Mouse (Mus musculus): ENCODE measurements around the gene Fscn2. TPM values are rescaled to one million over a fixed set of nuclear protein-coding genes. Genes with fewer than 3 reads are reported as not detected.

The Fscn2 gene
- total and polyA plus RNA-seq, 2 experiments from 2014 or later, result 0.29 to 2.0 TPM

GRCm38 (mm10) chr11:120338786-120339185 is 22.5 kb upstream of the Fscn2 start:
- Histone ChIP-seq H3K27me3 (ENCODE audit: insufficient read depth, low read length) (no peaks in the 10 kb centered on the region), H3K9ac (no peak overlapping the region), H3K4me2 (ENCODE audit: low read depth) (no peak overlapping the region), H3K27ac (ENCODE audit: low read depth, low read length) (no peak overlapping the region), H3K9me3 (ENCODE audit: low read length) (no peaks in the 10 kb centered on the region), H3K4me1 (ENCODE audit: insufficient read depth) (no peaks in the 10 kb centered on the region), H3K36me3 (ENCODE audit: insufficient read depth) (no peaks in the 10 kb centered on the region), H3K4me3 (ENCODE audit: low read depth, low read length) (no peak overlapping the region)
- TF ChIP-seq CTCF (IDR thresholded peaks at IDR 0.05; ENCODE audit: low read depth), result no peak
- ATAC-seq (no peak), DNase-seq (no peak)
- 74% methylated on average over 3 of the region's 3 CpGs for WGBS

DNA sequence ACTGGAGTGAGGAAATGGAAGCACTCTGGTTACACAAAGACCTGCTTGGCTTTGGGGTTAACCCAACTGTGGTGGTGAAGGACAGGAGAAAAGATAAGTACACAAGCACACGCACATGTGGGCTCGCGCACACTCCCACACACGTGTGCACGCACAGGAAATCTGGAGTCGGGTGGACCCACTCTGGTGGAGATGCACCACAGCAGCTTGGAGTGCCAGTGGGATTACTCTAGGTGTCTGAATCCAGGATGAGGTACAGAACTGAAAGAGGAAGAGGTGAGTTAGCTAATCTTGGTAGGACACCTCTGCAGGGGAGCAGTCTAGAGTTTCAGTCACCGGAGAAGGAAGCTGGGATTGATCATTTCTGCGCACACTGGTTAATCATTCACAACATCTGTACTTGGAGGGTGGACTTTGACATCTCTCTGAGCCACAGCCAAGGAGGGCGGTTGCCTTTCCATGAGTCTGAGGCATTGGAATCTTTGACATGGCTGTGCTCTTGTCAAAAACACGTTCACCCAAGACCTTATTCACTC is 21.3 kb upstream of the Fscn2 start:
- Histone ChIP-seq H3K4me2 (ENCODE audit: low read depth) (no peak overlapping the region), H3K27ac (ENCODE audit: low read depth, low read length) (no peak overlapping the region), H3K9ac (no peak overlapping the region), H3K9me3 (ENCODE audit: low read length) (no peaks in the 10 kb centered on the region), H3K4me3 (ENCODE audit: low read depth, low read length) (no peak overlapping the region), H3K4me1 (ENCODE audit: insufficient read depth) (no peaks in the 10 kb centered on the region), H3K27me3 (ENCODE audit: insufficient read depth, low read length) (no peaks in the 10 kb centered on the region), H3K36me3 (ENCODE audit: insufficient read depth) (peaks cover 2% of the 10 kb centered on the region)
- DNase-seq (no peak), ATAC-seq (no peak)
- WGBS, result 92% methylated on average over 10 of the region's 10 CpGs
- no peak for TF ChIP-seq CTCF (IDR thresholded peaks at IDR 0.05; ENCODE audit: low read depth)

- WGBS, result 90% methylated on average over 4 of the region's 4 CpGs
- H3K4me3 ChIP-seq (ENCODE audit: low read depth, low read length), result no peak overlapping the region
- TF ChIP-seq CTCF (IDR thresholded peaks at IDR 0.05; ENCODE audit: low read depth), result no peak
- H3K4me2 ChIP-seq (ENCODE audit: low read depth), result no peak overlapping the region
- no peak for ATAC-seq
- H3K4me1 ChIP-seq (ENCODE audit: insufficient read depth), result no peaks in the 10 kb centered on the region
- H3K27me3 ChIP-seq (ENCODE audit: insufficient read depth, low read length), result no peaks in the 10 kb centered on the region
- no peak for DNase-seq
- H3K9me3 ChIP-seq (ENCODE audit: low read length), result no peaks in the 10 kb centered on the region
- H3K36me3 ChIP-seq (ENCODE audit: insufficient read depth), result peaks cover 10% of the 10 kb centered on the region
- H3K27ac ChIP-seq (ENCODE audit: low read depth, low read length), result no peak overlapping the region
- H3K9ac ChIP-seq, result no peak overlapping the region
These were observed 19.7 kb upstream of the Fscn2 start for GRCm38 (mm10) chr11:120341661-120342060.

- no peak overlapping the region for H3K27ac ChIP-seq (ENCODE audit: low read depth, low read length)
- no peak overlapping the region for H3K9ac ChIP-seq
- no peak overlapping the region for H3K4me2 ChIP-seq (ENCODE audit: low read depth)
- H3K36me3 ChIP-seq (ENCODE audit: insufficient read depth), result peaks cover 15% of the 10 kb centered on the region
- no peaks in the 10 kb centered on the region for H3K9me3 ChIP-seq (ENCODE audit: low read length)
- no peaks in the 10 kb centered on the region for H3K27me3 ChIP-seq (ENCODE audit: insufficient read depth, low read length)
- 94% methylated on average over 5 of the region's 5 CpGs for WGBS
- no peaks in the 10 kb centered on the region for H3K4me1 ChIP-seq (ENCODE audit: insufficient read depth)
- no peak for TF ChIP-seq CTCF (IDR thresholded peaks at IDR 0.05; ENCODE audit: low read depth)
- no peak for ATAC-seq
- DNase-seq, result no peak
- no peak overlapping the region for H3K4me3 ChIP-seq (ENCODE audit: low read depth, low read length)
These were observed 18.6 kb upstream of the Fscn2 start for GRCm38 (mm10) chr11:120342656-120343160.

DNA sequence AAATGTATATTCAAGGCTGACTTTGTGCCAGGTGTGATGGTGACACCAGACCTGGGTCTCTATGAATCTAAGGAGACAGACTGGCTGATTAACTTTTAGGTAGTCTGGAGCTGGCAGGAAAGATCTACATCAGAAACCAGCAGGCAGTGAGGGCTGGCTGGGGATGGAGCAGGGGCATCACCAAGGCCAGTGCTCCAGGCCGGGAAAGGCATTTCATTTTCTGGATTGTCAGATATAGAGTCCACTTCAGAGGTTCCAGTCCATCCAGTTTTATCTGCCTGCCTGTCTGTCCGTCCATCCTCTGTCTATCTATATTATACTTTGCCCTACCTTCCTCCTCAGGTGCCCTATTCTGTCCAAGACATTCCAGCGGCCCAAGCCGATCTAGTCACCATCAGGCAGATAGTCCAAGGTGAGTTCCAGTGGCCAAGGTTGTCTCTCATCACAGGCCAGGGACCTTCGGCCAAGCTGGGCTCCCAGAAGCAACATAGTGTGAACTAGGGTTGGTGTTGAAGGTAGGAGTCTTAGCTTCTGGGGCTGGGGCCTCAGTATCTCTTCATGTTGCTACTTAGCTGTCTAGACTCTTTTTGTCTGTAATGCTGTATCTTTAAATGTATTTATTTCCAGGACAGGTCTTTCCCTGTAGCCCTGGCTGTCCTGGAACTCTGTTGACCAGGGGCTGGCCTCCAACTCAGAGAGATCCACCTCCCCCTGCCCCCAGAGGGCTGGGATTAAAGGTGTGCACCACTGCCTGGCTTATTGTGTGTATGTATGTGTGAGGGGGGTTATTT is 17.6 kb upstream of the Fscn2 start:
- 79% methylated on average over 5 of the region's 5 CpGs for WGBS
- peak overlapping the region; percentile 83 for H3K4me2 ChIP-seq (ENCODE audit: low read depth)
- peaks cover 15% of the 10 kb centered on the region for H3K36me3 ChIP-seq (ENCODE audit: insufficient read depth)
- peak; percentile 15 for DNase-seq
- H3K4me3 ChIP-seq (ENCODE audit: low read depth, low read length), result no peak overlapping the region
- no peak overlapping the region for H3K27ac ChIP-seq (ENCODE audit: low read depth, low read length)
- TF ChIP-seq CTCF (IDR thresholded peaks at IDR 0.05; ENCODE audit: low read depth), result no peak
- H3K9me3 ChIP-seq (ENCODE audit: low read length), result no peaks in the 10 kb centered on the region
- no peak overlapping the region for H3K9ac ChIP-seq
- no peaks in the 10 kb centered on the region for H3K27me3 ChIP-seq (ENCODE audit: insufficient read depth, low read length)
- no peaks in the 10 kb centered on the region for H3K4me1 ChIP-seq (ENCODE audit: insufficient read depth)
- ATAC-seq, result no peak

- 58% methylated on average over 5 of the region's 5 CpGs for WGBS
- Histone ChIP-seq H3K4me2 (ENCODE audit: low read depth) (peak overlapping the region; percentile 83), H3K36me3 (ENCODE audit: insufficient read depth) (peaks cover 15% of the 10 kb centered on the region), H3K4me1 (ENCODE audit: insufficient read depth) (peaks cover 4% of the 10 kb centered on the region; the same call in 1 of the 2 replicates), H3K27ac (ENCODE audit: low read depth, low read length) (no peak overlapping the region), H3K9ac (no peak overlapping the region; the same call in 1 of the 2 replicates), H3K27me3 (ENCODE audit: insufficient read depth, low read length) (no peaks in the 10 kb centered on the region), H3K9me3 (ENCODE audit: low read length) (no peaks in the 10 kb centered on the region), H3K4me3 (ENCODE audit: low read depth, low read length) (peak overlapping the region; percentile 40)
- DNase-seq, result peak; percentile 9
- TF ChIP-seq CTCF (IDR thresholded peaks at IDR 0.05; ENCODE audit: low read depth), result no peak
- no peak for ATAC-seq
These were observed 16.9 kb upstream of the Fscn2 start for GRCm38 (mm10) chr11:120344310-120344920.
